Mouse (Mus musculus) hindbrain, embryonic 14.5 days (tissue): ENCODE results near the gene Hpgd. TPM values are rescaled to one million over a fixed set of nuclear protein-coding genes. Genes with fewer than 3 reads are reported as not detected.

Experiments used
- ATAC-seq: fragments of 200-750 bp; cut with Nextera tagmentation; 2 replicates; pipeline ENCODE4 v1.8.0; 2017; ENCODE audit warnings: moderate number of reproducible peaks, mild to moderate bottlenecking, moderate TSS enrichment, moderate library complexity; ENCODE audit not compliant: low FRiP score
- DNase-seq: peaks from one replicate; pipeline ENCODE4 v3.0.0-alpha.2; 2015; ENCODE audit warnings: low spot score
- H3K27ac ChIP-seq: fragments of 300-500 bp; sonication (generic); 2 replicates; pipeline ENCODE4 v1.5.1; 2014; ENCODE audit warnings: mild to moderate bottlenecking, moderate library complexity
- H3K27me3 ChIP-seq: fragments of 300-500 bp; sonication (generic); 2 replicates; pipeline ENCODE4 v1.6.1; 2014; ENCODE audit warnings: mild to moderate bottlenecking, low read length, mixed read lengths; ENCODE audit not compliant: control insufficient read depth, insufficient read depth
- H3K36me3 ChIP-seq: fragments of 300-500 bp; sonication (generic); replicated peaks from 2 replicates; pipeline ENCODE4 v1.6.1; 2014; ENCODE audit not compliant: control insufficient read depth, insufficient read depth
- H3K4me1 ChIP-seq: fragments of 300-500 bp; sonication (generic); replicated peaks from 2 replicates; pipeline ENCODE4 v1.6.1; 2014; ENCODE audit warnings: antibody characterized with exemption, low read length, mixed read lengths; ENCODE audit not compliant: control insufficient read depth, insufficient read depth
- H3K4me2 ChIP-seq: fragments of 300-500 bp; sonication (generic); replicated peaks from 2 replicates; pipeline ENCODE4 v1.6.1; 2014; ENCODE audit warnings: mild to moderate bottlenecking, moderate library complexity
- H3K4me3 ChIP-seq: fragments of 300-500 bp; sonication (generic); replicated peaks from 2 replicates; pipeline ENCODE4 v1.5.1; 2014; ENCODE audit warnings: mild to moderate bottlenecking, low read length
- H3K9ac ChIP-seq: fragments of 300-500 bp; sonication (generic); 2 replicates; pipeline ENCODE4 v1.6.1; 2014
- H3K9me3 ChIP-seq: fragments of 300-500 bp; sonication (generic); 2 replicates; pipeline ENCODE4 v1.6.1; 2016; ENCODE audit warnings: low read length; ENCODE audit not compliant: control insufficient read depth
- WGBS: fragments of 180-500 bp; shearing (Covaris S2); extraction: QIAGEN DNeasy Blood & Tissue Kit; methylation state at CpG from one replicate; pipeline ENCODE4 v1.1.7; 2014; 5-methylcytosine and 5-hydroxymethylcytosine counted together
- polyA plus RNA-seq: library from polyadenylated mRNA; unstranded; fragments of >200 nt; fragmentation: Nextera tagmentation; extraction: Ambion mirVana; gene quantifications from 2 replicates; pipeline ENCODE4 v1.2.1, GENCODE M21; 2014

Hpgd gene
- polyA plus RNA-seq, 1 experiment from 2014 or later, result 14.1 TPM

DNA sequence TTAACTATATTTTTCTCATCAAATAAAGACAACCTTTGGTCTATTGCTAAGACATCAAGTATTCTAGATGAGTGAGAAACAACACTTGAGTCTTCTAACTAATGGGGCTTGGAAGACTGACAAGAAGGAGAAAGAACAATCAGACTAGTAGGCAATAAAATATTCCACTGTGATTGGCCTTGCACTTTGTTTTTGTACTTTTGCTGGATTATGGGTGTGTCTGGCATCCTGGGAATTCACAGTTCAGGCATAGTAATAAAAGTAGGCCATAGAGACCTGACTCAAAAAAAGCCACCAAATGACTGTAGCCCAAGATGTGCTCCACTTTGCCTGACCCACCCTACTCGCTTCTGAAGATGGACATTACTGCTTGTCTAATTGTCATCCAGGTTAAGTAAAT is 50.0 kb downstream of the Hpgd start:
- no peaks in the 10 kb centered on the region for H3K9me3 ChIP-seq

DNA sequence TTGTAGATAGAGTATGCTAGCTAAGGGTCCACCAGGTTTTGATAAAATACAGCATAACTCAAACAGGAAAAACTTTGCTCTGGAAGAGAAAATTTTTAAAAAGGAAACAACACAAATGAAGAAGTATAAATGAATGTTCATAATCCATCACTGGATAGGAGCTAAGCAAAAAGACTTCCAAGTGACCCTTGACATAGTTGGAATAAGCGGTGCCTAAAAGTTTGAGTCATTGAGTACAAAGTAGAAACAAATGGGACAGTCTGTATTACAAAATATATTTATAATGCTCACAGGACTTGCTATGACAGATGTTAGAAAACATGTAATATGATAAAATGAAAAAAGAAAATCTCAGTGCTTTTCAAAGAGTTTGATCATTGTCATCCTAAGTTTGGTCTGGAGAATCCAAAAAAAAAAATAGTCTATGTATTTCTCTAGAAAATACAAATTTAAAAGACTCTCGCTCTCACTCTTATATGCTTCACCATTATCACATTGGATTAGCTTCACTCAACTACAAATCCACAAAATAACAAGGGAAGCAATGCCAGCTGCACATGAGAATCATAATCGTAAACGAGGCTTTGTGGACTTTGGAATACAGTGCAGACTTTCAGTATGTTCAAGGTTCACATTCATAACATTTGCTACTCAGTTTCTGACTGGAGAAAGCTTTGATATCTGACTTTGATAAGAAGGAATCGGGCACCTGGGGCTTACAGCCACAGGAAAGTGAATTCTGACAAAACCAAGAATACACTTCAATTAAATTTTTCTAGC is 51.4 kb downstream of the Hpgd start:
- no peak overlapping the region for H3K9ac ChIP-seq
- H3K27ac ChIP-seq, result no peak overlapping the region
- H3K4me1 ChIP-seq, result no peaks in the 10 kb centered on the region
- no peaks in the 10 kb centered on the region for H3K36me3 ChIP-seq
- H3K4me2 ChIP-seq, result no peak overlapping the region
- H3K4me3 ChIP-seq, result no peak overlapping the region
- no peaks in the 10 kb centered on the region for H3K9me3 ChIP-seq
- H3K27me3 ChIP-seq, result no peaks in the 10 kb centered on the region
- WGBS, result 92% methylated on average over 5 of the region's 5 CpGs
- no peak for DNase-seq
- no peak for ATAC-seq

More for the DNA sequence above, 50.0 kb downstream of the Hpgd start:
- H3K4me3 ChIP-seq, result no peak overlapping the region
- ATAC-seq (no peak), DNase-seq (no peak)
- H3K27ac ChIP-seq, result no peak overlapping the region
- no peak overlapping the region for H3K4me2 ChIP-seq
- no peaks in the 10 kb centered on the region for H3K4me1 ChIP-seq
- WGBS, result 94% methylated on average over 1 of the region's 1 CpGs
- no peak overlapping the region for H3K9ac ChIP-seq
- no peaks in the 10 kb centered on the region for H3K36me3 ChIP-seq
- no peaks in the 10 kb centered on the region for H3K27me3 ChIP-seq

DNA sequence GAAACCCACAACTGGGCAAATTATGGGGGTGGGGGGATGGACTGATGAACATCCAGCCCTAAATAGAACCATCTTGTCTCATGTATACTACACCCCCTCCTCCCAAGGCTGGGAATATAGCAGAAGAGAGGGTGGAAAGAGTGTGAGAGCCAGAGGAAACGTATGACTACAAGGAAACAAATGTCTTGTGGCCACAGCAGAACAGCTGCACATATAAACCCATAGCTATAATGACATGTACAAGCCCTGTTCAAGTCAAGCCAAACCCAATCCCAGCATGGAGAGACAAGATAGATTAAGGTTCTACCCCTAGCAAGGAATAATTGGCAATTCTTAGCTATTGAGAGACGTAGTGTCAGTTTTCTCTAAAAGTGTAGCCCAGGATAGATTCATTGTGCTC is 68.8 kb downstream of the Hpgd start:
- Histone ChIP-seq H3K4me2 (no peak overlapping the region), H3K36me3 (no peaks in the 10 kb centered on the region), H3K9ac (no peak overlapping the region), H3K9me3 (no peaks in the 10 kb centered on the region), H3K27ac (no peak overlapping the region), H3K4me1 (no peaks in the 10 kb centered on the region), H3K27me3 (no peaks in the 10 kb centered on the region), H3K4me3 (no peak overlapping the region)
- ATAC-seq (no peak), DNase-seq (no peak)
- WGBS, result 83% methylated on average over 2 of the region's 2 CpGs
